Mouse (Mus musculus): ENCODE results near the gene Dhx40.

DNA sequence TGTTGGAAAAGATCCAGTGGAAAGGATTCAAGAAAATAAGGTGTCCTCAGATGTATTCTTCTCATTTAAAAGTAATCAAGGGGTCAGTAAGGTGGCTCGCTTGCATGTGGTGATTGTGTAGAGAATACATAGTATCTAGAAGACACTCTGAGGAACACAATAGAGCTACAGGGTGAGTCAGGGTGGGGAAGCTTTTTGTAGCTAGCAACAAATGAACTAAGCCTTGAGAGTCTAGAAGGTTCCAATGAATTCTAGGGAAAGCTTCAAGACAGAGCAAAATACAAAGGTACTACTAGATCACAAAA is 3.7 kb upstream of the Dhx40 start:
- TF ChIP-seq CTCF (IDR thresholded peaks at IDR 0.05; ENCODE audit: borderline replicate concordance, control insufficient read depth, extremely low read depth, insufficient read depth, low read length, poor library complexity): no peak
- no peak for TF ChIP-seq POLR2A (IDR thresholded peaks at IDR 0.05; ENCODE audit: control insufficient read depth, extremely low read depth, insufficient read depth, low read length, poor library complexity)

Data from thymus, adult 2 months (tissue).